Mouse (Mus musculus) brain, embryonic 14.5 days (tissue): ENCODE results near the gene Fam151a.

Source experiments
- CTCF ChIP-seq: fragments of 200-500 bp; IDR thresholded peaks from 2 replicates; pipeline ENCODE4 v1.5.1; 2012; ENCODE audit warnings: inconsistent platforms, mild to moderate bottlenecking, moderate library complexity, borderline replicate concordance; ENCODE audit not compliant: insufficient read depth, insufficient read length; ENCODE audit errors: extremely low read depth
- POLR2A ChIP-seq: fragments of 200-500 bp; IDR thresholded peaks from 2 replicates; pipeline ENCODE4 v1.6.1; 2012; ENCODE audit warnings: mild to moderate bottlenecking, inconsistent platforms, borderline replicate concordance; ENCODE audit not compliant: poor library complexity, insufficient read depth, insufficient read length, severe bottlenecking; ENCODE audit errors: extremely low read depth

- TF ChIP-seq CTCF (no peak), POLR2A (no peak)
Observed at GRCm38 (mm10) chr4:106713622-106714021, 20.1 kb upstream of the Fam151a start.
